Mouse (Mus musculus) gastrocnemius, postnatal 14 days (tissue): ENCODE measurements around the gene Pank1. TPM values are rescaled to one million over a fixed set of nuclear protein-coding genes. Genes with fewer than 3 reads are reported as not detected.
A peak's percentile ranks its signal among the peaks of the same experiment; 100 is the strongest.

Source experiments
- DNase-seq: peaks from one replicate; pipeline ENCODE4 v3.0.0; 2021; ENCODE audit warnings: mixed read lengths
- intact Hi-C: fragments of 180-260 bp; cut with DNase I; formaldehyde crosslinking; loops from one replicate; pipeline ENCODE4 v1.15.1; 2025; ENCODE audit warnings: low total_unique reads
- total RNA-seq, 2 experiments: library from RNA; stranded (reverse); gene quantifications; 2 replicates each; pipeline ENCODE4 v1.2.3; 2021

The Pank1 gene
- total RNA-seq, 2 experiments from 2014 or later: 9.1 to 19.6 TPM

- DNase-seq: no peak
- intact Hi-C loops: no loop called here
Observed at GRCm38 (mm10) chr19:34883526-34884224, 4.4 kb upstream of the Pank1 start.

- intact Hi-C loops: no loop called here
- DNase-seq: no peak
Observed at GRCm38 (mm10) chr19:34882443-34882842, 3.2 kb upstream of the Pank1 start.

GRCm38 (mm10) chr19:34881160-34881559, 1.9 kb upstream of the Pank1 start:
- DNase-seq: no peak
- intact Hi-C loops: no loop called here

- intact Hi-C loops: no loop called here
Observed at GRCm38 (mm10) chr19:34879624-34880023, 369 bp upstream of the Pank1 start.

GRCm38 (mm10) chr19:34877898-34878602, 1.2 kb downstream of the Pank1 start:
- intact Hi-C loops: no loop called here

More at GRCm38 (mm10) chr19:34879624-34880023, 369 bp upstream of the Pank1 start:
- DNase-seq: no peak

GRCm38 (mm10) chr19:34876676-34877075, 2.6 kb downstream of the Pank1 start:
- intact Hi-C loops: no loop called here
- no peak for DNase-seq

More at GRCm38 (mm10) chr19:34877898-34878602, 1.2 kb downstream of the Pank1 start:
- DNase-seq: peak; percentile 84

- intact Hi-C loops: no loop called here
- no peak for DNase-seq
Observed at GRCm38 (mm10) chr19:34869375-34869774, 9.9 kb downstream of the Pank1 start.

- no peak for DNase-seq
- intact Hi-C loops: no loop called here
Observed at GRCm38 (mm10) chr19:34868093-34868741, 11.0 kb downstream of the Pank1 start.

- intact Hi-C loops: no loop called here
- no peak for DNase-seq
Observed at GRCm38 (mm10) chr19:34863737-34864136, 15.5 kb downstream of the Pank1 start.

GRCm38 (mm10) chr19:34856021-34856651, 23.1 kb downstream of the Pank1 start:
- peak; percentile 34 for DNase-seq
- intact Hi-C loops: no loop called here

- intact Hi-C loops: no loop called here
- no peak for DNase-seq
Observed at GRCm38 (mm10) chr19:34851161-34851560, 28.1 kb downstream of the Pank1 start.

GRCm38 (mm10) chr19:34849426-34849825, 29.8 kb downstream of the Pank1 start:
- intact Hi-C loops: no loop called here
- DNase-seq: no peak

GRCm38 (mm10) chr19:34848164-34848563, 31.1 kb downstream of the Pank1 start:
- intact Hi-C loops: no loop called here
- DNase-seq: no peak

- intact Hi-C loops: no loop called here
- no peak for DNase-seq
Observed at GRCm38 (mm10) chr19:34847103-34847502, 32.2 kb downstream of the Pank1 start.

- DNase-seq: no peak
- intact Hi-C loops: no loop called here
Observed at GRCm38 (mm10) chr19:34846508-34847038, 32.7 kb downstream of the Pank1 start.

- intact Hi-C loops: no loop called here
- DNase-seq: no peak
Observed at GRCm38 (mm10) chr19:34846005-34846404, 33.2 kb downstream of the Pank1 start.

- intact Hi-C loops: no loop called here
- no peak for DNase-seq
Observed at GRCm38 (mm10) chr19:34845331-34845730, 33.9 kb downstream of the Pank1 start.

GRCm38 (mm10) chr19:34844760-34845159, 34.5 kb downstream of the Pank1 start:
- DNase-seq: no peak
- intact Hi-C loops: no loop called here

- intact Hi-C loops: no loop called here
- no peak for DNase-seq
Observed at GRCm38 (mm10) chr19:34844047-34844446, 35.2 kb downstream of the Pank1 start.
